Mouse (Mus musculus) ES-E14 (cell line): Measurements from ENCODE around the gene Gast.
"Not testable (repeated sequence)": the region's sequence is repeated elsewhere in the genome, so short reads cannot be mapped to it uniquely, and the experiment has no call there.

ENCODE experiments used
- MAFK ChIP-seq: IDR thresholded peaks from 2 replicates; pipeline ENCODE4 v1.6.1; 2014; ENCODE audit warnings: mild to moderate bottlenecking, low read depth, low read length, inconsistent platforms; ENCODE audit not compliant: insufficient read depth
- ZNF384 ChIP-seq: IDR thresholded peaks from 2 replicates; pipeline ENCODE4 v1.6.1; 2012; ENCODE audit warnings: low read depth, low read length, inconsistent platforms

- not testable (repeated sequence) for TF ChIP-seq ZNF384, MAFK
Observed at GRCm38 (mm10) chr11:100321479-100322305, 12.5 kb upstream of the Gast start.
